Mouse (Mus musculus) limb, embryonic 14.5 days (tissue): ENCODE measurements around the gene Il7r. TPM values are rescaled to one million over a fixed set of nuclear protein-coding genes. Genes with fewer than 3 reads are reported as not detected.

ENCODE experiments used
- ATAC-seq: fragments of 200-750 bp; cut with Nextera tagmentation; 2 replicates; pipeline ENCODE4 v1.8.0; 2017; ENCODE audit warnings: low read depth, moderate number of reproducible peaks, moderate TSS enrichment; ENCODE audit not compliant: low FRiP score
- DNase-seq: peaks from one replicate; pipeline ENCODE4 v3.0.0-alpha.2; 2015; ENCODE audit warnings: low spot score
- H3K27ac ChIP-seq: fragments of 300-500 bp; sonication (generic); replicated peaks from 2 replicates; pipeline ENCODE4 v1.5.1; 2014; ENCODE audit warnings: low read depth, mild to moderate bottlenecking, low read length, moderate library complexity, mixed read lengths
- H3K27me3 ChIP-seq: fragments of 300-500 bp; sonication (generic); 2 replicates; pipeline ENCODE4 v1.6.1; 2014; ENCODE audit warnings: low read length, mixed read lengths; ENCODE audit not compliant: control insufficient read depth, insufficient read depth
- H3K36me3 ChIP-seq: fragments of 300-500 bp; sonication (generic); 2 replicates; pipeline ENCODE4 v1.6.1; 2014; ENCODE audit warnings: mild to moderate bottlenecking, low read length, moderate library complexity, mixed read lengths; ENCODE audit not compliant: control insufficient read depth, insufficient read depth
- H3K4me1 ChIP-seq: fragments of 300-500 bp; sonication (generic); 2 replicates; pipeline ENCODE4 v1.6.1; 2014; ENCODE audit warnings: antibody characterized with exemption, low read length, mixed read lengths; ENCODE audit not compliant: control insufficient read depth, insufficient read depth
- H3K4me2 ChIP-seq: fragments of 300-500 bp; sonication (generic); replicated peaks from 2 replicates; pipeline ENCODE4 v1.6.1; 2014; ENCODE audit warnings: low read depth, mild to moderate bottlenecking, low read length, moderate library complexity; ENCODE audit not compliant: severe bottlenecking
- H3K4me3 ChIP-seq: fragments of 300-500 bp; sonication (generic); replicated peaks from 2 replicates; pipeline ENCODE4 v1.5.1; 2014; ENCODE audit warnings: low read length
- H3K9ac ChIP-seq: fragments of 300-500 bp; sonication (generic); 2 replicates; pipeline ENCODE4 v1.6.1; 2014; ENCODE audit warnings: mild to moderate bottlenecking, low read depth, low read length, moderate library complexity; ENCODE audit not compliant: severe bottlenecking
- H3K9me3 ChIP-seq: fragments of 300-500 bp; sonication (generic); 2 replicates; pipeline ENCODE4 v1.6.1; 2016; ENCODE audit warnings: low read length; ENCODE audit not compliant: control insufficient read depth
- POLR2A ChIP-seq: fragments of 200-500 bp; IDR thresholded peaks from 2 replicates; pipeline ENCODE4 v1.8.0; 2012; ENCODE audit warnings: inconsistent platforms, mild to moderate bottlenecking, moderate library complexity, borderline replicate concordance; ENCODE audit not compliant: insufficient read depth, insufficient read length; ENCODE audit errors: extremely low read depth
- WGBS: fragments of 180-500 bp; shearing (Covaris S2); extraction: QIAGEN DNeasy Blood & Tissue Kit; methylation state at CpG from one replicate; pipeline ENCODE4 v1.1.7; 2014; 5-methylcytosine and 5-hydroxymethylcytosine counted together
- polyA plus RNA-seq, 2 experiments: library from polyadenylated mRNA; depleted of rRNA in 1 of 2; stranded (reverse) in 1 of 2; unstranded in 1 of 2; fragments of >200 nt; fragmentation: Nextera tagmentation in 1 of 2; extraction: Ambion mirVana in 1 of 2; gene quantifications; 2 replicates each; pipeline versions ENCODE4 v1.2.1 to v1.2.3; 2012 to 2014

The Il7r gene
- polyA plus RNA-seq, 2 experiments = 0.13 TPM; not detected in 1

GRCm38 (mm10) chr15:9523956-9524355, 6.0 kb downstream of the Il7r start:
- ATAC-seq (no peak), DNase-seq (no peak)
- 72% methylated on average over 5 of the region's 5 CpGs for WGBS
- Histone ChIP-seq H3K36me3 (no peaks in the 10 kb centered on the region), H3K4me3 (no peak overlapping the region), H3K4me1 (no peaks in the 10 kb centered on the region), H3K27ac (no peak overlapping the region), H3K9me3 (no peaks in the 10 kb centered on the region), H3K4me2 (no peak overlapping the region), H3K27me3 (no peaks in the 10 kb centered on the region), H3K9ac (no peak overlapping the region)
- no peak for TF ChIP-seq POLR2A

- Histone ChIP-seq H3K36me3 (no peaks in the 10 kb centered on the region), H3K9me3 (no peaks in the 10 kb centered on the region), H3K4me1 (no peaks in the 10 kb centered on the region), H3K9ac (no peak overlapping the region), H3K27ac (no peak overlapping the region), H3K4me2 (no peak overlapping the region), H3K27me3 (no peaks in the 10 kb centered on the region), H3K4me3 (no peak overlapping the region)
- TF ChIP-seq POLR2A = no peak
- no peak for ATAC-seq
- WGBS = 90% methylated on average over 3 of the region's 3 CpGs
- no peak for DNase-seq
These were observed 6.9 kb downstream of the Il7r start for GRCm38 (mm10) chr15:9523059-9523458.

- Histone ChIP-seq H3K4me1 (no peaks in the 10 kb centered on the region), H3K36me3 (no peaks in the 10 kb centered on the region), H3K9me3 (no peaks in the 10 kb centered on the region), H3K27ac (no peak overlapping the region), H3K4me2 (no peak overlapping the region), H3K4me3 (no peak overlapping the region), H3K27me3 (no peaks in the 10 kb centered on the region), H3K9ac (no peak overlapping the region)
- ATAC-seq (no peak), DNase-seq (no peak)
- no peak for TF ChIP-seq POLR2A
- 66% methylated on average over 3 of the region's 3 CpGs for WGBS
These were observed 37.9 kb downstream of the Il7r start for GRCm38 (mm10) chr15:9492077-9492476.

- Histone ChIP-seq H3K36me3 (no peaks in the 10 kb centered on the region), H3K4me3 (no peak overlapping the region), H3K27me3 (no peaks in the 10 kb centered on the region), H3K9me3 (no peaks in the 10 kb centered on the region), H3K4me1 (no peaks in the 10 kb centered on the region), H3K4me2 (no peak overlapping the region), H3K9ac (no peak overlapping the region), H3K27ac (no peak overlapping the region)
- DNase-seq = no peak
- no peak for ATAC-seq
- 93% methylated on average over 2 of the region's 2 CpGs for WGBS
- TF ChIP-seq POLR2A = no peak
These were observed 40.4 kb downstream of the Il7r start for GRCm38 (mm10) chr15:9489417-9490118.

GRCm38 (mm10) chr15:9473188-9473587, 56.8 kb downstream of the Il7r start:
- WGBS = 88% methylated on average over 1 of the region's 1 CpGs
- no peaks in the 10 kb centered on the region for H3K4me1 ChIP-seq
- no peak for ATAC-seq
- H3K9ac ChIP-seq = no peak overlapping the region
- H3K27ac ChIP-seq = no peak overlapping the region
- H3K36me3 ChIP-seq = no peaks in the 10 kb centered on the region
- H3K4me2 ChIP-seq = no peak overlapping the region
- no peaks in the 10 kb centered on the region for H3K27me3 ChIP-seq
- TF ChIP-seq POLR2A = no peak
- DNase-seq = no peak
- no peak overlapping the region for H3K4me3 ChIP-seq
- H3K9me3 ChIP-seq = no peaks in the 10 kb centered on the region
